Mouse (Mus musculus): ENCODE measurements at regions not wholly inside any gene's neighbourhood (a gene's known extent, or its start where the extent isn't known, plus 50 kb on each side); places are given as distances from the start of the nearest gene placed in this dataset.

DNA sequence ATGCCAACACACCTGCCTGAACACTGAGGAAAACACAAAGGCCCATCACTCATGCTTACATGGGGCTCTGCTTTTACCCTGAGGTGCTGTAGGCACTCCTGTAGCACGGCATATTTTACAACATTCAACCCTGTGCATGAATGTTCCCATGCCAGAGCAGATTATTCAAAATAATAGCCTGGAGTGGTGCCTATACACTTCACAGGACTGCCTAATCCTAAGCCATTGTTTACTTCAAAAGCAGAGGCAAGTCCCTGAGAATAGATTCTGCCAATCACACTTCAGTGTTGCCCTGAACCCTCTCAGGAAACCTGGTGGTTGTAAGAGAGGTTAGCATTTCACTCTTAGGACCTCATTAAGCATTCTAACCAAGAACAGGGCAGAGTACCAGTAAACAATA is 828.1 kb downstream of the Ttll7 start:
- TF ChIP-seq CTCF (IDR thresholded peaks at IDR 0.05; ENCODE audit: extremely low read depth, insufficient read length, insufficient replicate concordance, low read depth, low read length) = no peak
- TF ChIP-seq POLR2A (IDR thresholded peaks at IDR 0.05; ENCODE audit: low read depth, low read length) = no peak
